Mouse (Mus musculus) T-cell, adult 2 months (primary cell): Measurements from ENCODE around the gene Krtap12-1.
A peak's percentile ranks its signal among the peaks of the same experiment; 100 is the strongest.
"Not testable (repeated sequence)": the region's sequence is repeated elsewhere in the genome, so short reads cannot be mapped to it uniquely, and the experiment has no call there.

Source experiments
- DNase-seq: peaks from one replicate; pipeline ENCODE4 v3.0.0; 2022; ENCODE audit warnings: low spot score

The Krtap12-1 gene

DNA sequence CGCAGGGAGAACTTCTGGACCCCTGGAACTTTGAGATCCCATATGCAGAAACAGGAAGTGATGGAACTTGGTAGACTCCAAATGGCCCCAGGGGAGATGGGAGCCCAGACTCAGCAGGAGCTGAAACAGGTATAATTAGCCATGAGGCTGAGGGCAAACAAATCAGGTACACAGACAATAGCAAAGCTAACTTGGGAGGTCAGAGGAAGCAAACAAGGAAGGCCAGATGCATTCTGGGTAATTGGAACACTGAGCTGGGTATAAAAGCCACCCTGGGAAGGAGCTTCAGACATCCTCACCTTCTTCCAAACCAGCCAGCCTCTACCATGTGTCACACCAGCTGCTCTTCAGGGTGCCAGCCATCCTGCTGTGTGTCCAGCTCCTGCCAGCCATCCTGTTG, at the start of gene Krtap12-1:
Gene Krtap12-1 (plus strand): TSS at position 301 of the 400 bp plus-strand sequence.
- not testable (repeated sequence) for DNase-seq

- DNase-seq = no peak
Observed at GRCm38 (mm10) chr10:77670710-77671109, 49.7 kb upstream of the Krtap12-1 start.

DNA sequence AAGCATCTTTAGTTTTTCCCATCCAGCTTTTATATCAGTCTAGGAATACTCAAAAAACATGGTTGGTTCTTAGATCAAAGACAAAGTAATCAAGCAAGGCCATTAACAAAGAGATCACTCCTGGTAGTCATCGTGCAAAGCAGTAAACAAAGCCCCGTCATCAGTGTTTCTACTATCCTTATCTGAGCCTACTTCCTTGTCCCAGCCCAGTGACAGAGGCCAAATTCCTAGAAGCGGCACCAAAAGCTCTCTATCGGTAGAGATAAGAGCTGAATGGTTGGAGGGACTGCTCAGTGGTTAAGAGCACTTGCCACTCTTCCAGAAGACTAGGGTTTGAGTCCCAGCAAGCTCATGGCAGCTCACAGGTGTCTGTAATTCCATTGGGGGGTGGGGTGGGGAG, 48.9 kb upstream of the Krtap12-1 start:
- DNase-seq = no peak

GRCm38 (mm10) chr10:77673765-77674164, 46.6 kb upstream of the Krtap12-1 start:
- peak; percentile 29 for DNase-seq

- no peak for DNase-seq
Observed at GRCm38 (mm10) chr10:77677562-77677961, 42.8 kb upstream of the Krtap12-1 start.

- no peak for DNase-seq
Observed at GRCm38 (mm10) chr10:77682994-77683393, 37.4 kb upstream of the Krtap12-1 start.

DNA sequence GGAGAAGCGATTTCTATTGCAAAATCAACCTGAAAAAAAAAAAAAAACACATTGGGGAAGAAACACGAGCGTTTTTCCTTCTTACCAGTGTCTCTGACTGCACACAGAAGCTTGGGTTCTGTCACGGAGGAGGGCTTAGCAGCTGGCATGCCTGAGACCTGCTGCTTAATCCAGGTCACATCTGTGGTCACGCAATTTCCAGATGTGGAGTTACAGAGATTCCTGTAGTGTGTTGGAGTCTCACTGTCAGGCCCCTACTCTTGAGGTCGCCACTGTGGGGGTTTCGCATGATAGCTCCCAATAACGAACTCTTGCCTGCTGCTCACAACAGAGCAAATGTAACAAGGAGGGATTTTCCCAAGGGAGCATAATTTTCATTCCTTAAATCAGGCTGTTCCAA, 36.2 kb upstream of the Krtap12-1 start:
- DNase-seq = no peak

DNA sequence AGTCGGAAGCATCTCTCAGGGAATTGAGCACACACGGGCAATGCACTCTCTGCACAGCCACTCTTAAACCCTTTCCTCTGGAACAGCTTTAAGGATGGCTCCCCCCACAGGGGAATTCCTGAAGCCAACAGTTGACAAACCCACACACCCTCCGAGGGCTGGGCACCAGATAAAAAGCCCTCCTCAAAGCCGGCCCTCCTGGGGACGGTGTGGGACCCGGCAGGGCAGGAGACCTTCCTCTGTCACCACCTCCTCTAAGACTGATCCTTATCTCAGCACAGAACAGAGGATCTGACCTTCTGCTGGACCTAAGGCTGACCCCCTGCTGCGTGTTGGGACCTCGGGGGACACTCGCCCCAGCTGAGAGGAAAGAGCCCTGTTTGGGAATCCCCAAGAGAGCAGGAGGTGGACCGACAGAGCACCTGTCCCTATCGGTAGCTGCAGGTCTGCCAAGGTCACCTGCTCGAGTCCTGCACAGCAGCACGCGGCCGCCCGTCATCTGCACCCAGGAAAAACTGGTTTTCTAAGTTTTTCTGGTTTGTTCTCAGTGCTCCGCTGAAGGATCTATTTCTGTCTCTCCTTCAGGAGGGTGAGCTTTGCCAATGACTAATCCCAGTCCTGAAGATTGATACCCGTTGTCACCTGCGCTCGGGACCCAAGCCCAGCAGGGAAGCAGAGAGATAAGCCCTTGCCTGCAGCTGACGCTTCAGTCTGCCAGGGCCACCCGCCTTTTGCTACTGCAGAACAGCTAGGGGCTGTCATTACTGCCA, 34.3 kb upstream of the Krtap12-1 start, which contains the start of gene Tspear:
Gene Tspear (plus strand): TSS at position 675 of the 770 bp plus-strand sequence.
- DNase-seq = no peak

DNA sequence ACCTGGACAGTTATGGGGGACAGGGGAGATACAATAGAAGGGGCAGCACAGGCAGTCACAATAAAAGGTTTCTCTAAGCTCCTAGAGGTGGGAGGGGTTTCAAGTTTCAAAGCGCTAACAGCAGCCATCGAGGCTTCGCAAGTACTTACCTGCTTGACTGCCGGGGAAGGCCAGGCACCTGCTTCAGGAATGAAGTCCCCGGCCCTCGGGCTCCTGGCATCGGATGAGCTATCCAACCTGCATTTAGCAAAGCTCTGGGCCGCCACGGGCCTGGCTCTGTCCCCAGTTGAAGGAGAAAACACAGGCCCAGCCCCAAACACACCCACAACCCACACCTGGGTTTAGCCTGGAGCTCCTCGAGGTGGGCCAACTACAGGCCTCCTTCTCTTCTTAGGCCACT, 33.4 kb upstream of the Krtap12-1 start:
- DNase-seq = no peak

DNA sequence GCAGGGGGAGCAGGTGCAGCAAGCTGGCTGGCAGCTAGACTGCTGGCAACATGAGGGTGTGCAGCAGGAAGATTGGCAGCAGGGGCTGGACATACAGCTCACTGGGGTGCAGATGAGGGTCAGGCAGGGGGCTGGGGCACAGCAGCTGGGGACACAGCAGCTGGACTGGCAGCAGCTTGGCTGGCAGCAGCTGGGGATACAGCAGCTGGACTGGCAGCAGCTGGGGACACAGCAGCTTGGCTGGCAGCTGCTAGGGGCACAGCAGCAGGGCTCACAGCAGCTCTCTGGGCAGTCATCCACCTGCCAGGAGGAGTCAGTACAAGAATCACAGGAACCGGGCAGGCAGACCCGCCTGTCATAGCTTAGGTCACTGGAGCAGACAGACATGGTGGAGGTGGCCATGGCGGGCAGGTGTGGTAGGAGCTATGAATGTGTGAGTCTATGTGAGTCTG, 30.0 kb upstream of the Krtap12-1 start, which contains the start of gene Gm19402:
Gene Gm19402 (minus strand): TSS at position 402 of the 452 bp plus-strand sequence.
- DNase-seq = not testable (repeated sequence)

DNA sequence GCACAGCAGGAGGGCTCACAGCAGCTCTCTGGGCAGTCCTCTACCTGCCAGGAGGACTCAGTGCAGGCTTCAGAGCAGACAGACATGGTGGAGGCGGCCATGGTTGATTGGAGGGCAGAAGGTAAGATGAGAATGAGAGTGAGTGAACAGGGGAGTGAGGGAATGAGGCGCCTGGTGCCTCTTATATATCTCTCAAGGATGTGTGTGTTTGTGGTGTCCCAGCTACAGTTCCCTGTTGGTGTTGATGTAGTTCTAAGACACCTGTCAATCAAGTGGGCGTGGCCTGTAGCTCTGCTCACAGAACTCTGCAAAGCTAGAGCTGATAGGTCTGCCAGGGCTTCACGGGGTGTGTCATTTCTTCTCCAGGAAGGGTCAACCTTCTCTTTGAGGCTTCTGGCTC, 23.3 kb upstream of the Krtap12-1 start, which contains the start of gene Gm9508:
Gene Gm9508 (minus strand): TSS at position 101 of the 400 bp plus-strand sequence.
- DNase-seq = no peak

- no peak for DNase-seq
Observed at GRCm38 (mm10) chr10:77706326-77706725, 14.1 kb upstream of the Krtap12-1 start, which contains the start of gene Gm10272. Gm10272 (plus strand) TSS chr10:77706626.

GRCm38 (mm10) chr10:77709831-77710230, 10.6 kb upstream of the Krtap12-1 start:
- no peak for DNase-seq

DNA sequence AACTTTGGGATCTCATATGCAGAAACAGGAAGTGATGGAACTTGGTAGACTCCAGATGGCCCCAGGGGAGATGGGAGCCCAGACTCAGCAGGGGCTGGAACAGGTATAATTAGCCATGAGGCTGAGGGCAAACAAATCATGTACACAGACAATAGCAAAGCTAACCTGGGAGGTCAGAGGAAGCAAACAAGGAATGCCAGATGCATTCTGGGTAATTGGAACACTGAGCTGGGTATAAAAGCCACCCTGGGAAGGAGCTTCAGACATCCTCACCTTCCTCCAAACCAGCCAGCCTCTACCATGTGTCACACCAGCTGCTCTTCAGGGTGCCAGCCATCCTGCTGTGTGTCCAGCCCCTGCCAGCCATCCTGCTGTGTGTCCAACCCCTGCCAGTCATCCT, 9.2 kb upstream of the Krtap12-1 start, which contains the start of gene Gm10024:
Gene Gm10024 (plus strand): TSS at position 301 of the 400 bp plus-strand sequence.
- not testable (repeated sequence) for DNase-seq

DNA sequence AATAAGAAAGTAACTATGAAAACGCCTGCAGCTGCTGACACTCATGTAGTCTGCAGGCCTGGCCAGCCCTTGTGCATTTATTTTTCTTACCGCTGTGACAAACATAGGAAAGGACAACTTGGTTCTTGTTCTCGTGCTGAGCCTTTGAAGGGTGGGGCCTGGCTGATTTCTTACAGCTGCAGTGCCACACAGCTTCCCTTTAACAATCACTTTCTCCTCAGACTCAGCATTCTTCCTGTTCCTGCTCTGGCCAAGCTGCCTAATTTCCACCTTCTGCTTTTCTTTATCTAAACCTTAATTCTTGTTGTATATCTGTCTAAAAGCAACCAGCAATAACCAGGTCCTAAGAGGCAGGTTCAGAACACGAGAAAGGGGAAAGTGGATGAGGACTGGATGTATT, 6.7 kb upstream of the Krtap12-1 start:
- no peak for DNase-seq

DNA sequence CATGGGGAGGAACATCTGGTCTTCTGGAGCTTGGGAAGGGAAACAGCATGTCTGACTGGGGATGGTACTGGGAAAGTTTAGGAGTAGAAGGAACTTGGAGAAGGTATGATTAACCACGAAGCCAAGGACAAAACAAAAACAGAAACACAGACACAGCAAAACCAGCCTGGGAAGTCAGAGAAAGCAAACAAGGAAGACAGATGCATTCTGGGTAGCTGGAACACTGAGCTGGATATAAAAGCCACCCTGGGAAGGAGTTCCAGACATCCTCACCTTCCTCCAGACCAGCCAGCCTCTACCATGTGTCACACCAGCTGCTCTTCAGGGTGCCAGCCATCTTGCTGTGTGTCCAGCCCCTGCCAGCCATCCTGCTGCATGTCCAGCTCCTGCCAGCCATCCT, 4.9 kb upstream of the Krtap12-1 start, which contains the start of gene Gm10142:
Gene Gm10142 (plus strand): TSS at position 301 of the 400 bp plus-strand sequence.
- DNase-seq = no peak

GRCm38 (mm10) chr10:77724855-77725254, 4.5 kb downstream of the Krtap12-1 start:
- no peak for DNase-seq

DNA sequence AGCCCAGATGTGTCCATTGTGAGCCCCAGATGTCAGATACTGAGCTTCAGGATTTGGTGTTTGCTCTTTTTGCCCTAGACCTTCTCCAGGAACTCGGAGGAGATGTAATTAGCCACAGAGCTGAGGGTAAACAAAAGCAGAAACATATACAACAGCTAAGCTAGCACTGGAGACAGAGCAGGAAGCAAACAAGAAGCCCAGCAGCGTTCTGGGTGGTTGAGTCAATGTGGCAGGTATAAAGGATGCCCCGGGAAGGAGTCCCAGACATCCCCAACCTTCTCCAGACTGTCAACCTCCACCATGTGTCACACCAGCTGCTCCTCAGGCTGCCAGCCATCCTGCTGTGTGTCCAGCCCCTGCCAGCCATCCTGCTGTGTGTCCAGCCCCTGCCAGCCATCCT, 5.8 kb downstream of the Krtap12-1 start, which contains the start of gene Gm10100:
Gene Gm10100 (plus strand): TSS at position 301 of the 400 bp plus-strand sequence.
- no peak for DNase-seq

- DNase-seq = no peak
Observed at GRCm38 (mm10) chr10:77728280-77728679, 7.9 kb downstream of the Krtap12-1 start.

DNA sequence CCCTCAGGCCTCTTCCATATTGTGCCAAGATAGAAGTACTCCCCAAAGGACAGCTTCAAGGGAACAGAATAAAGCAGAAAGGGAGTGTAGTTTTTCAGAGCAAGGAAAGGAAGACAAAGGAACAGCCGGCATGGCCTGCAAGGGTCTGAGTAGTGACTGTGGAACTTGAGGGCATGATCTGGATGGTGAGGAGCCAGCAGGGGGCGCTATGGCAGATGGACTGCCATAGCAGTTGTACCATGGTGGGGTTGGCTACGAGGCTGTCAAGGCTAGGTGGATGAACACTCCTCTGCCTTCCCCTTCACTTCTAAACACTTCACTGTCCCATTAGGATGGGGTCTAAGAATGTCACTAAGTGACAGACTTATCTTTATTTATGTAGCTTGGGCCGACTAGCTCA, 8.8 kb downstream of the Krtap12-1 start:
- DNase-seq = no peak

DNA sequence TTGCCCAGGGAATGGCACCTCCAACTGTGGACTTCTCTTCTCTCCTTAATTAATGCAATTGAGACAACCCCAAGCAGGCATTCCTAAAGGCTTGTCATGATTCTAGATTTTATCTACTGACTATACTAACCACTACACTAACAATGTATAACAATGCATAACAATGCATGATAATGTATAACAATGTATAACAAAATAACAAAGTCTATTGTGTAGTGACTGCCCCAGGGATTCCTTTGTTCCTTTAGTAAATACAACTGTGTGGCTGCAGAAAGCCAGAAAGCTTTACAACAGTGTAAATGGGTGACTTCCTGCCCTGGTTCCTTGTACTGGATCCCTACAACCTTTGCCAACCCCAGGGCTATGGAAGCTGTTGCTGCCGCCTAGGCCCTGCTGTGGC, 15.5 kb downstream of the Krtap12-1 start:
- no peak for DNase-seq

GRCm38 (mm10) chr10:77738929-77739328, 18.5 kb downstream of the Krtap12-1 start:
- DNase-seq = no peak
